Mouse (Mus musculus): ENCODE data around the gene Ctnna2.

DNA sequence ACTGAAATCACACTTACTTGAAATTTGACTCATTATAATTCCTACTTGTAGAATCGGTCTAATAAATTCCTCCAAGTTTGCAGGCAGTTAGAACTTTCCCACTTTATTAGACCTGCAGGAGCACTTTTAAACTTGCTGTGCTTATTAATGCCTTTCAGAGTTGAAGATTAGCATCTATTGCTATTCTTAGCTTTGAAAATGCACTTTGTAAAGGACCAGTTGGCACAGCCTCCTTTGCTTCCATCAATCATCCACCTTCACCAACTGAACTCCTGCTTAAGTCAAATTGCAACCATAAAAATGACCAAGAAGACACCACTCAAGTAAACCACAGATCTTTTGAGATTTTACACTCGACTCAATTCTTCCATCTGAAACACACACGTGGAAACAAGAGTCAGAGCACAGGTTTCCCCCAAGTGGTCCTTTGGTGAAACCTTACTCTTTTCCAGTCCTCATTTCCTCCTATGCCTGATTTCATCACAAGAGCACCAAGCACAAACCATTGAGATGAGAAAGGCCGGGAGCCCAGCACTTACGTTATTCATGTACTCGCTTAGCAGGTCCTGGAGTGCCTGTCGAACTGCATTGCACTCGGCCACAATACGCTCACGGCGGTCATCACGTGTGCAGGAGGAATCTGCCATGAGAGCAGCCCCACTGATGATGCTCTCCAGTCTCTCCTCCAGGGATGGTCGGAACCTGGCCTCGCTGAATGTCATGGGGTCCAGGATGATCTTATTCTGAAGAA is 374.7 kb downstream of the Ctnna2 start:
- TF ChIP-seq GATA1 (IDR thresholded peaks at IDR 0.05; ENCODE audit: low read length) (no peak), TAL1 (IDR thresholded peaks at IDR 0.05; ENCODE audit: low read length) (no peak)

Data from erythroblast, embryonic 14.5 days (primary cell).